Mouse (Mus musculus) midbrain, postnatal 0 days (tissue): ENCODE measurements around the gene 1700023F06Rik. TPM values are rescaled to one million over a fixed set of nuclear protein-coding genes. Genes with fewer than 3 reads are reported as not detected.

Source experiments
- ATAC-seq: fragments of 200-750 bp; cut with Nextera tagmentation; 2 replicates; pipeline ENCODE4 v1.8.0; 2017; ENCODE audit warnings: moderate number of reproducible peaks, mild to moderate bottlenecking, moderate TSS enrichment, moderate library complexity; ENCODE audit not compliant: low FRiP score
- DNase-seq: peaks from one replicate; pipeline ENCODE4 v3.0.0-alpha.2; 2015; ENCODE audit warnings: low spot score
- H3K27ac ChIP-seq: fragments of 300-500 bp; sonication (generic); 2 replicates; pipeline ENCODE4 v1.5.1; 2014; ENCODE audit warnings: low read depth, mild to moderate bottlenecking, low read length, mixed read lengths
- H3K27me3 ChIP-seq: fragments of 300-500 bp; sonication (generic); 2 replicates; pipeline ENCODE4 v1.6.1; 2014; ENCODE audit warnings: low read length, control low read depth, mixed read lengths; ENCODE audit not compliant: insufficient read depth
- H3K36me3 ChIP-seq: fragments of 300-500 bp; sonication (generic); 2 replicates; pipeline ENCODE4 v1.6.1; 2014; ENCODE audit warnings: low read length, control low read depth, mixed read lengths; ENCODE audit not compliant: insufficient read depth
- H3K4me1 ChIP-seq: fragments of 300-500 bp; sonication (generic); 2 replicates; pipeline ENCODE4 v1.6.1; 2014; ENCODE audit warnings: mild to moderate bottlenecking, control low read depth, antibody characterized with exemption, low read length, mixed read lengths; ENCODE audit not compliant: insufficient read depth
- H3K4me2 ChIP-seq: fragments of 300-500 bp; sonication (generic); 2 replicates; pipeline ENCODE4 v1.6.1; 2014; ENCODE audit warnings: low read depth, mild to moderate bottlenecking, low read length, mixed read lengths; ENCODE audit not compliant: poor library complexity, severe bottlenecking
- H3K4me3 ChIP-seq: fragments of 300-500 bp; sonication (generic); 2 replicates; pipeline ENCODE4 v1.5.1; 2014; ENCODE audit warnings: low read depth, mild to moderate bottlenecking, low read length, moderate library complexity
- H3K9ac ChIP-seq: fragments of 300-500 bp; sonication (generic); replicated peaks from 2 replicates; pipeline ENCODE4 v1.6.1; 2014; ENCODE audit warnings: mild to moderate bottlenecking, low read length, moderate library complexity, mixed read lengths; ENCODE audit not compliant: poor library complexity, severe bottlenecking
- H3K9me3 ChIP-seq: fragments of 300-500 bp; sonication (generic); 2 replicates; pipeline ENCODE4 v1.6.1; 2016; ENCODE audit warnings: low read length, control low read depth
- CTCF ChIP-seq: IDR thresholded peaks from 2 replicates; pipeline ENCODE4 v1.5.1; 2016; ENCODE audit warnings: antibody characterized with exemption, mild to moderate bottlenecking
- WGBS: fragments of 180-500 bp; shearing (Covaris S2); extraction: QIAGEN DNeasy Blood & Tissue Kit; methylation state at CpG from one replicate; pipeline ENCODE4 v1.1.7; 2014; 5-methylcytosine and 5-hydroxymethylcytosine counted together
- polyA plus RNA-seq: library from polyadenylated mRNA; unstranded; fragments of >200 nt; fragmentation: Nextera tagmentation; extraction: Ambion mirVana; gene quantifications from 2 replicates; pipeline ENCODE4 v1.2.1, GENCODE M21; 2015
- total RNA-seq: library from RNA; depleted of rRNA; stranded (reverse); fragments of >200 nt; gene quantifications from 2 replicates; pipeline ENCODE4 v1.2.3, GENCODE M21; 2014

The 1700023F06Rik gene
- total and polyA plus RNA-seq, 2 experiments from 2014 or later: 4.9 TPM; not detected in 1

DNA sequence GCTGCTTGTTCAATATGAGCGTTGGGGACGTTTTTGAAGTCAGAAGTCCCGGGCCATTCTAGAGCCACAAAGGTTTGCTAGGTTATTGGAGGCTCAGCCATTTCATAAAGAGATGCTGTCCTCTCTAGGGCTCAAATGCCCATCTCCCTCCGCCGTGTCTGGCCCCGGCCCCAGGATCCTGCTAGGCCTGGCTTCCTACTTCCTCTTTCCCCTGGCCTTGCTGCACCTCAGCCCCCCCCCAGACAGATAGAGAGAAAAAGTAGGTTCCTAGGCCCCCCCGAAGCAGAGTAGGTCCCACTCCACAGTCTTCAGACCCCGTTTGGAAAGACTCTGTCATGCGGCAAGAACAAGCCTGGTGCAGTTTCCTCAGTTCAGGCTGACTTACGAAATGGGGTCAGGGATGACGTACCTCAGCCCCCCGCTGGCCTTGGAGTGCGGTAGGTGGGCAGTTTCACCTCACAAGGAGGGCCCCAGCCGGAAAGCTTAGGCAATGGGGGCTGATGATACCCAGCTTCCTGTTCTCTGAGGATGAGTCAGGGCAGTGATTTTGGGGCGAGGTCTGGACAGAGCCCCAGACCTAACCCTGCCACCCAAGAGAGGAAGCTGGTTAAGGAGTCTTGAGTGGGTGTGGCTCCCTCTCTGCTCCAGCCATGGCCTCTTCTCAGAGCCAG, 30.4 kb downstream of the 1700023F06Rik start:
- no peak overlapping the region for H3K4me3 ChIP-seq
- no peak for DNase-seq
- H3K36me3 ChIP-seq: peaks cover 8% of the 10 kb centered on the region
- H3K27ac ChIP-seq: no peak overlapping the region
- H3K4me2 ChIP-seq: no peak overlapping the region
- no peak for TF ChIP-seq CTCF
- no peaks in the 10 kb centered on the region for H3K27me3 ChIP-seq
- no peak for ATAC-seq
- H3K9ac ChIP-seq: no peak overlapping the region
- WGBS: 82% methylated on average over 15 of the region's 15 CpGs
- peaks cover 9% of the 10 kb centered on the region; the same call in 1 of the 2 replicates for H3K4me1 ChIP-seq
- no peaks in the 10 kb centered on the region for H3K9me3 ChIP-seq

DNA sequence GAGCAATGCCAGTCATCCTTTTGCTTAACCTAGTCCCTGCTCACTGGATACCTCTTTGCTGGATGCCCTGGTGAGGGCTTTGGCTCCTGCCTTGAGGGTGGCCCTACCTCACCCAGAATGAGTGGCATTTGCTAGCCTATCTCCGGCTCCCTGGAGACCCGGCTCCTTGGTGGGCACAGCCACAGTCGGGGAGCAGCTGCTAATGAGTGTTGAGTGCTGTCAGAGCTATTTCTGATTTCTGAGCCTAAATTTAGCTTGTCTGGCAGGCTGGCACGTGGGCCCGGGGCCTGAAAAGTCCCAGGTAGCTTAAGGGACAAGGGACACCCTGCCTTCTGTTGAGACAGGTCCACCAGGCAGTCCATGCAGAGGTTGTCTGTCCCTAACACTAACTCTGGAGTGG, 31.1 kb downstream of the 1700023F06Rik start:
- no peak for DNase-seq
- WGBS: 67% methylated on average over 5 of the region's 5 CpGs
- Histone ChIP-seq H3K27me3 (no peaks in the 10 kb centered on the region), H3K9ac (no peak overlapping the region), H3K27ac (no peak overlapping the region), H3K9me3 (no peaks in the 10 kb centered on the region), H3K36me3 (peaks cover 6% of the 10 kb centered on the region), H3K4me2 (no peak overlapping the region), H3K4me1 (peaks cover 16% of the 10 kb centered on the region), H3K4me3 (no peak overlapping the region)
- TF ChIP-seq CTCF: no peak
- ATAC-seq: no peak

- 89% methylated on average over 1 of the region's 1 CpGs for WGBS
- Histone ChIP-seq H3K4me2 (no peak overlapping the region), H3K27me3 (no peaks in the 10 kb centered on the region), H3K36me3 (peaks cover 2% of the 10 kb centered on the region), H3K9ac (no peak overlapping the region), H3K9me3 (no peaks in the 10 kb centered on the region), H3K4me3 (no peak overlapping the region), H3K4me1 (peaks cover 18% of the 10 kb centered on the region), H3K27ac (no peak overlapping the region)
- DNase-seq (no peak), ATAC-seq (no peak)
- TF ChIP-seq CTCF: no peak
These were observed 31.8 kb downstream of the 1700023F06Rik start for GRCm38 (mm10) chr11:103176510-103176909.

DNA sequence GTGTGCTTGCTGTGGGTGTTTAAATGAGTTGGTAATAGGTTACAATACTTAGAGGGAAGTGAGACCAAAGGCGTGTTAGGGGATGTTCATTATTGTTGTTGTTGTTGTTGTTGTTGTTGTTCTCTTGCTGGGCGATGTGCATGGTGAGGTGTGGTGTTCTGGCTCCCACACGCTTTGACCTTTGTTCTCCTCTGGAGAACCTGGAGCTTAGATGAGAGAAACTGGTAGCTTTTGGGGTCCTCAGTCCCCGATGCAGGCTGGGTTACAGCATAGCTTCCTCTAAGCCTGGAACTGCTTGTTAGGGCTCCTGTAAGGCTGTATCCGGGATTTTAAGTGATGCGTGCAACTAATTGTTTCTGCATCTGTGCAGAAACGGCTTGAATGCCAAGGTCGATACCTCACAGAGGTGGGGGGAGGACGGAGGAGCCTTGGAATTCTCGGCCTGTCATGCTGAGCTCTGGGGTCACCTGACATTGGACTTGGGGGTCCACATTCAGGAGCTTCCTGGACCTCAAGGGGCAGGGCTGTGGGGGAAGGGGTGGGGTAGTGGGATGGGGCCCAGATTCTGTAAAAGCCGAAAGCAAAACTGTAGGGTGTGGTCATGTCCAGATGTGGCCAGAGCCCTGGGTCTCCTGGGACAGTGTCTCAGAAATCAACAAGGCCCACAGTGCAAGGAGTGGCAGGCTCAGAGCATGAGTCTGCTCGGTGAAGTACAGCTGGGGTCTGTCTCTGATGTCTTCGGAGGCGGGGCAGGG, 32.5 kb downstream of the 1700023F06Rik start:
- Histone ChIP-seq H3K27me3 (no peaks in the 10 kb centered on the region), H3K9me3 (no peaks in the 10 kb centered on the region), H3K9ac (no peak overlapping the region), H3K36me3 (peaks cover 2% of the 10 kb centered on the region; the same call in 1 of the 2 replicates), H3K4me3 (no peak overlapping the region), H3K27ac (no peak overlapping the region), H3K4me2 (no peak overlapping the region), H3K4me1 (peaks cover 18% of the 10 kb centered on the region)
- WGBS: 77% methylated on average over 14 of the region's 14 CpGs
- DNase-seq: no peak
- no peak for ATAC-seq
- TF ChIP-seq CTCF: no peak

DNA sequence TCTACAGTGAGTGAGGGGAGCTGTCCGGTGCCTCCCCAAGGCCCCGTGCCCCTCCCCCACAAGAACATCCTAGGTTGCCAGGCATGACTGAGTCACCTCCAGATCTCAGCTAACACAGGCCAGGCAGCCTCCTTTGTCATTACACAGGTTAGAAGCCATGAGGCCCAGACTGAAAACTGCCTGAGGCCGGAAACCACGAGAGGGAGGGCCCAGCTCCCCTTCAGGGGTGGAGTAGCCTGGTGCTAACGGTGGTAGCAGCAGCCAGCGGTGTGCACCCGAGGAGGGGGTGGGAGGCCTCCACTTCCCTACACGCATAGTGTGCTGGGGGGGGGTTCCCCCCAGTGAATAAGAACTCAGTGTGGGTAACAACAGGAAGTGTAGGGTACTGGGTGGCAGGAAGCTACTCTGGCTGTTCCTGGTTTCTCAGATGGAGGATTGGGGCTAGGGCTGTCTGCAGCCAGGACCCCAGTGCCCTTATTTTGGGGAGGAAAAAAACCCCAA, 33.4 kb downstream of the 1700023F06Rik start:
- no peak overlapping the region for H3K9ac ChIP-seq
- H3K4me1 ChIP-seq: peaks cover 20% of the 10 kb centered on the region
- H3K27me3 ChIP-seq: no peaks in the 10 kb centered on the region
- no peaks in the 10 kb centered on the region for H3K9me3 ChIP-seq
- WGBS: 57% methylated on average over 8 of the region's 8 CpGs
- no peak overlapping the region for H3K4me2 ChIP-seq
- ATAC-seq (no peak), DNase-seq (no peak)
- H3K4me3 ChIP-seq: no peak overlapping the region
- TF ChIP-seq CTCF: no peak
- H3K27ac ChIP-seq: no peak overlapping the region
- H3K36me3 ChIP-seq: no peaks in the 10 kb centered on the region

- H3K27ac ChIP-seq: no peak overlapping the region
- no peaks in the 10 kb centered on the region for H3K9me3 ChIP-seq
- DNase-seq: no peak
- H3K36me3 ChIP-seq: no peaks in the 10 kb centered on the region
- H3K4me1 ChIP-seq: peaks cover 25% of the 10 kb centered on the region
- H3K4me2 ChIP-seq: no peak overlapping the region
- TF ChIP-seq CTCF: no peak
- H3K9ac ChIP-seq: no peak overlapping the region
- ATAC-seq: no peak
- H3K27me3 ChIP-seq: no peaks in the 10 kb centered on the region
- no peak overlapping the region for H3K4me3 ChIP-seq
- 74% methylated on average over 5 of the region's 5 CpGs for WGBS
These were observed 33.9 kb downstream of the 1700023F06Rik start for GRCm38 (mm10) chr11:103174411-103174832.
